Mouse (Mus musculus): Measurements from ENCODE around the gene Tmem54.

DNA sequence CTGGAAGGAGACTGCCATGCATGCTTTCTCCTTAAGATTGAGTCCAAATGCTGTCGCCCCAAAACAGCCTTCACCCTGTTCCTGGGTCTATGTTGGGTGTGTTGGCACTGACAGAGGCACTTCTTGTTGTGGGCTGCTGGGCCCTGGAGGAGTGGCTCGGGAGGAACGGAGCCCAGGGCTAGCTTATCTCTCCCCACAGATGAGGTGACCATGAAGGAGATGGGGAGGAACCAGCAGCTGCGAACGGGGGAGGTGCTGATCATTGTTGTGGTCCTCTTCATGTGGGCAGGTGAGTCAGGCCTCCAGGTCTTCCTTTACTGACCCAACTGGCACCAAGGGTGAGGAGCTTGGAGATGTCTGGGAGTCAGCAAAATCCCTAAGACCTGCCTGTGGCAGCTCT is 34.3 kb downstream of the Tmem54 start:
- no peak for TF ChIP-seq POLR2A (IDR thresholded peaks at IDR 0.05; ENCODE audit: borderline replicate concordance, low read depth, low read length)
- TF ChIP-seq CTCF (IDR thresholded peaks at IDR 0.05; ENCODE audit: low read depth, low read length): no peak
